Mouse (Mus musculus) CD8-positive naive resting alpha-beta T cell, adult 57 days (primary cell): ENCODE data around the gene Itpr2. TPM values are rescaled to one million over a fixed set of nuclear protein-coding genes. Genes with fewer than 3 reads are reported as not detected.

Experiments used
- total RNA-seq: library from RNA; stranded (reverse); gene quantifications from one replicate; pipeline ENCODE4 v1.2.4, GENCODE M21; 2023

The Itpr2 gene
- 172 TPM for total RNA-seq

GRCm38 (mm10) chr6:146501866-146502804, at the start of gene Itpr2:
Itpr2 (minus strand) TSS chr6:146502223.

Other genes with a start within 250 kb of the Itpr2 start
- 95.9 TPM for gene Fgfr1op2, start 75.0 kb upstream of the Itpr2 start, total RNA-seq
- 74.3 TPM for gene Ints13, start 75.6 kb upstream of the Itpr2 start, total RNA-seq
- 43.2 TPM for gene Med21, start 140.3 kb upstream of the Itpr2 start, total RNA-seq
- 9.1 TPM for gene Tm7sf3, start 140.6 kb upstream of the Itpr2 start, total RNA-seq
- 14.5 TPM for gene Stk38l, start 222.8 kb upstream of the Itpr2 start, total RNA-seq